Mouse (Mus musculus) liver, adult 2 months (tissue): ENCODE measurements around the gene Ankrd44.

Source experiments
- CTCF ChIP-seq: fragments of 200-500 bp; IDR thresholded peaks from 2 replicates; pipeline ENCODE4 v1.5.1; 2011; ENCODE audit warnings: low read depth, low read length, control low read depth
- POLR2A ChIP-seq: fragments of 200-500 bp; IDR thresholded peaks from 2 replicates; pipeline ENCODE4 v1.6.1; 2011; ENCODE audit warnings: low read length, control low read depth; ENCODE audit not compliant: insufficient read depth; ENCODE audit errors: extremely low read depth

GRCm38 (mm10) chr1:54601692-54602091, 324.5 kb downstream of the Ankrd44 start:
- no peak for TF ChIP-seq CTCF
- no peak for TF ChIP-seq POLR2A
